Mouse (Mus musculus) thymus, postnatal 10 days (tissue): ENCODE measurements around the gene Tet1.
"Not testable (repeated sequence)": the region's sequence is repeated elsewhere in the genome, so short reads cannot be mapped to it uniquely, and the experiment has no call there.

Experiments used
- DNase-seq, 2 experiments: peaks; one replicate each; pipeline ENCODE4 v3.0.0; 2021; ENCODE audit warnings: low spot score in 2 of 2

The Tet1 gene

DNA sequence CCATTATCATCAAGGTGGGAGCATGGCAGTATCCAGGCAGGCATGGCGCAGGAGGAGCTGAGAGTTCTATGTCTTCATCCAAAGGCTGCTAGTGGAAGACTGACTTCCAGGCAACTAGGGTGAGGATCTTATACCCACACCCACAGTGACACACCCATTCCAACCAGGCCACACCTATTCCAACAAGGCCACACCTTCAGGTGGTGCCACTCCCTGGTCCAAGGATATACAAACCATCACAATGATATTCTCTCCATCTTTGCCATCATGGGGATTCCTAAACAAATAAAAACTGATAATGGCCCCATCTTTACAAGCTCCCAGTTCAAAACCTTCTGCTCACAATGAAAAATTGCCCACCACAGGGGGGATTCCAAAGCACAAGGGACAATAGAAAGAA, at the start of gene Tet1:
Gene Tet1, minus strand, starts transcription at position 101 of the 400 bp plus-strand sequence.
- DNase-seq: not testable (repeated sequence)

DNA sequence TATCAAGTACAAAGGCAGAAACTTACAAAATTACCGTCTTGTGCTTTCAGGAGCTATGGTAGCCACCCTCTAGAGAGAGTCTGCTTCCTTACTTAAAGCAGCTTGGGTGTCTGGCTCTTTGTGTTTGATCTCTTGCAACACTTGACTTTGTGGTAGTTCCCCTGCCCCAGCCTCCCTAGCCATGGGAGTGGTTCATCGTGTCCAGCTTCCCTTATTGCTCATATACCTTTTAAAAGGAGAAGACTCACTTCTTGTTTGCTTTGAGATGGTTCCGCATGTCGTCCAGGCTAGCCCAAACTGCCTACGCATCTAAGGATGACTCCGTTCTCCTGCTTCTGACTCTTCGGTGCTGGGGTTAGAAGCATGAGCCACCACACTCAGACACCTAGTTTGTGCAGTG, 39.8 kb upstream of the Tet1 start:
- DNase-seq: no peak

- peak; percentile 54 to 63 for DNase-seq
Observed at GRCm38 (mm10) chr10:62946738-62947471, 38.1 kb upstream of the Tet1 start, which contains the start of gene Dna2. Gene Dna2 (plus strand): TSS chr10:62947026.

- DNase-seq: no peak
Observed at GRCm38 (mm10) chr10:62944975-62945580, 36.3 kb upstream of the Tet1 start.

GRCm38 (mm10) chr10:62932381-62932780, 23.6 kb upstream of the Tet1 start:
- DNase-seq: no peak

DNA sequence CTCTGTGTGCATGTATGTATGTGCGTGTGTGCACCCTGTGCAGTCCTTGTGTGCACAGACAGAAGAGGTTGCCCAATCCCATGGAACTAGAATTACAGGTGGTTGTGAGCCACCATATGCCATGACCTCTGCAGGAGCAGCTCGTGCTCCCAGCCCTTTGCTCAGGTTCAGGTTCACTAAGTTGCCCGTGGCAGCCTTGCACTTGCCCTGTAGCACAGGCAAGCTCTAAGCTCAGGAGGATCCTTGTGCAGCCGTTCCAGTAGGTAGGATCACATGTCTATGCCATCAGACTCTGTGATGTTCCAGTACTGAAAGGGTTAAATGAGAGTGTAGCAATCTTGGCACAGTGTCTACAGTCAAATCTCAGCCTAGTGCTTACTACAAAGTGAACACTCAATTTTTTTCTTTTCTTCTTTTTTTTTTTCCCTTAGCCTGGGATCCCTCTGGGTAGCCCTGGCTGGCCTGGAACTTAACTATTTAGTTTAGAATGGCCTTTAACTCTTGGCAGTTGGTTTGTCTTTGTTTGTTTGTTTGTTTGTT, 15.4 kb upstream of the Tet1 start:
- no peak for DNase-seq

- DNase-seq: no peak
Observed at GRCm38 (mm10) chr10:62920766-62921156, 12.0 kb upstream of the Tet1 start.

GRCm38 (mm10) chr10:62919925-62920765, 11.3 kb upstream of the Tet1 start, which contains the start of gene Slc25a16:
Gene Slc25a16 (plus strand): TSS chr10:62920633.
- peak; percentile 80 to 89 for DNase-seq

DNA sequence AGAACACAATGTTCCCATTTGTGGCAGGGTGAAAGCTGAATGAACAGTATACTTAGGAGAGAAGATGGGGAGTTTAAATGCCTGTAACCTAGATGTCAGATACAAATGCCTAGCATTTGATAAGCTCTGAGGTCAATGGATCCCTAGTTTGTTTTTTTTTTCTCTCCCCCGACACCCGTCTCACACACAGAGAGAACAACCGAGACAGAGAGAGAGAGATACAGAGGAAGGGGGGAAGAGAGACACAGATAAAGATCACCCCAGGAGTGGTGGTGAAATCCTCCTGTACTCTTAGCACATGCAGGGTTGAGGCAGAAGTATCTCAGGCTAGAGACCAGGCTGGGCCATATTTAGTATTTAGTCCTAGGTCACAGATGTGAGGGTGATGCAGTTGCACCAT, 10.2 kb upstream of the Tet1 start:
- no peak for DNase-seq

- no peak for DNase-seq
Observed at GRCm38 (mm10) chr10:62911120-62911519, 2.3 kb upstream of the Tet1 start.

DNA sequence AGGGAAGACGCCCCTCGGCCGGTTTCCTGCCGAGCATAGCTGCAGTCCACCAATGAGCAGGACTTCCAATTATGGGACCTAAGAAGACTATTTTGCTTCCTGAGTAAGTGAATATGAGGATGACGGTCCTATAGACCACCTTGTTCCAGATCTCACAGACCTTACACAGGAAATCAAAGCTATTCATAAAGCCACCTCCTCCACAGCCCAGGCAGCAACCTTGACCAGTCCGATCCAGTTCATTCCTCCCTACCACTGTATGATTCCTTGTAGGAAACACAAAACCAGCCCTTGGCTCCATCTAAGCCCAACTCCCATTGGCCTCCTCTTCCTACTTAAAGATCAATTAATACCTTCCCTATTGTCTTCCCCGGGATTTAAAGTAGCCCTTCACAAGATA, 2.5 kb downstream of the Tet1 start:
- DNase-seq: no peak

DNA sequence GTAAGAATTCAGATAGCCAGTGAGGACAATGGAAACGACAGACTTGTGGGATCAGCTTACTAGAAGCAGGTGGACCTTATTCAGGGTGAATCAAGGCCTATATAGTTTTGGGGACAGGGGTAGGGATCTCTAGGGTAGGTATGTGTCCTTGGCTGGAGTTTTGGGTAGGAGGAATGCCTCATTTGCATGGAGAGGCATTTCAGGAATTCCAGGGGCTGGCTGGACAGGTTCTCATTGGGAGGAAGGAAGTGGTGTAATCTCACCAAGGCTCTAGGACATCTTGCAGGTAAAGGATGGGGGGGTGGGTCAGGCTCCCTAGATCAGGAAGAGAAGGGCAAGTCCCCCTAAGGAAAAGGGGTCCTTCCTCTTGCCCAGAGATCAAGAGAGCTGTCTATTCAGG, 6.0 kb downstream of the Tet1 start:
- DNase-seq: no peak

GRCm38 (mm10) chr10:62901826-62902225, 7.0 kb downstream of the Tet1 start:
- no peak for DNase-seq

DNA sequence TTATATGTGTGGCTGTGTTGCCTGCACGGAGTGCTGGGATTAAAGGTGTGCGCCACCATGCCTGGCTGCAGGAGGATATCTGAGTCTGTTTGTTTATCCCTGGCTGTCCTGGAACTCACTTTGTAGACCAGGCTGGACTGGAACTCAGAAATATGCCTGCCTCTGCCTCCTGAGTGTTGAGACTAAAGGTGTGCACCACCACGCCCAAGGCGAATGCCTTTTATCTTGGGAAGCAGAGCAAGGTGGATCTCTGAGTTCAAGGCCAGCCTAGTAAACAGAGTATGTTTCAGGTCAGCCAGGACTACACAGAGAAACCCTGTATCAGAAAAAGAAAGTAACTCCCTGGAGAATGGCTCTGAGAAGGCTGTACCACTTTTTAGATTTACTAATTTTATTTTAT, 8.7 kb downstream of the Tet1 start:
- no peak for DNase-seq

GRCm38 (mm10) chr10:62898061-62898460, 10.7 kb downstream of the Tet1 start:
- DNase-seq: no peak

GRCm38 (mm10) chr10:62897437-62897836, 11.4 kb downstream of the Tet1 start:
- DNase-seq: no peak

GRCm38 (mm10) chr10:62896774-62897173, 12.0 kb downstream of the Tet1 start:
- no peak for DNase-seq

- DNase-seq: no peak
Observed at GRCm38 (mm10) chr10:62896035-62896434, 12.8 kb downstream of the Tet1 start.

DNA sequence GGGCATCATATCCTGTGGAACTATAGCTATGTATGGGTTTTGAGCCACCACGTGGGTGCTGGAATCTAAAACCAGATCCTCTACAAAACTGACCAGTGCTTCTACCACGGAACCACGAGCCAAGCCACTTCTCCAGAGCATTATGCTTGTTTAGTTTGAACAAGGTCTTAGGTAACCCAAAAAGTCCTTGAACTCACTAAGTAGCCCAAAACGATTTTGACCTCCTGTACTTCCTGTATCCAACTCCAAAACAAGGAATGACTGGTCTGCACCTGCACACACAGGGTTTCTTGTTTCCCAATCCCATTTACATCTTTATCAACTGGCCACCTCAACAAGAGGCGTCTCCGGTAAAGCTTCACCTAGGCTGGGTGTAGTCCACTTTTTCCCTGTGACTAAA, 13.4 kb downstream of the Tet1 start:
- DNase-seq: no peak

- no peak for DNase-seq
Observed at GRCm38 (mm10) chr10:62894447-62894846, 14.3 kb downstream of the Tet1 start.

DNA sequence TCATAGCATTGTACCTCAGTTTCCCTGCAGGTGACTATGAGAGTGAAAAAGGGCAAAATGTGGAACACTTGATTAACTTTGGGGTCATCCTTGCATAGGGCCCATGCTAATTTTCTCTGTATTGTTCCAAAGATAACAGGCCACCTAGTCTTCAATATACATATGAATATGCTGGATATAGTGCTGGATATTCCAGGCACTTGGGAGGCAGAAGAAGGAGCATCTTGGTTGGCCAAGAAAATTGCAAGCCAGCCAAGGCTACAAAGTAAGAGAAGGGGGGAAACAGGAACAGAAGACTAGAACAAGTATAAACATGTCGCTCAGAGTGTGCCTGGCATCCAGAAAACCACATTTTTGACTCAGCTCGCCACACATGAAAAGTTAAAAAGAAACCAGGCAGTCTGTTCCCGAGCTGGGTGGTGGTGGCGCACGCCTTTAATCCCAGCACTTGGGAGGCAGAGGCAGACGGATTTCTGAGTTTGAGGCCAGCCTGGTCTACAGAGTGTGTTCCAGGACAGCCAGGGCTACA, 15.4 kb downstream of the Tet1 start:
- no peak for DNase-seq
